Mouse (Mus musculus): ENCODE measurements around the gene Cacna1b. TPM values are rescaled to one million over a fixed set of nuclear protein-coding genes. Genes with fewer than 3 reads are reported as not detected.

Gene Cacna1b
- total and polyA plus RNA-seq, 2 experiments = not detected

GRCm38 (mm10) chr2:24638102-24638954 lies 124.6 kb downstream of the Cacna1b start:
- no peaks in the 10 kb centered on the region for H3K36me3 ChIP-seq (ENCODE audit: control insufficient read depth, insufficient read depth, low read length)
- no peaks in the 10 kb centered on the region for H3K79me2 ChIP-seq (ENCODE audit: control insufficient read depth, insufficient read depth, low read length)
- WGBS = 83% methylated on average over 14 of the region's 14 CpGs
- no peak overlapping the region for H3K27ac ChIP-seq (replicated peaks; ENCODE audit: insufficient read depth, low read depth, low read length)
- H3K9ac ChIP-seq (ENCODE audit: low read depth, low read length) = no peak overlapping the region
- TF ChIP-seq CTCF (IDR thresholded peaks at IDR 0.05; ENCODE audit: low read depth, low read length) (no peak), POLR2A (IDR thresholded peaks at IDR 0.05; ENCODE audit: extremely low read depth, insufficient read depth, low read length) (no peak)
- H3K4me1 ChIP-seq (ENCODE audit: control insufficient read depth, insufficient read depth, low read length) = no peaks in the 10 kb centered on the region
- no peaks in the 10 kb centered on the region for H3K27me3 ChIP-seq (ENCODE audit: control insufficient read depth, insufficient read depth, low read length)
- no peak overlapping the region for H3K4me3 ChIP-seq (ENCODE audit: insufficient read depth, low read depth, low read length)
- DNase-seq (ENCODE audit: extremely low read depth, low read depth, low spot score) = no peak

GRCm38 (mm10) chr2:24633645-24634044 lies 129.3 kb downstream of the Cacna1b start:
- Histone ChIP-seq H3K27me3 (ENCODE audit: control insufficient read depth, insufficient read depth, low read length) (no peaks in the 10 kb centered on the region), H3K79me2 (ENCODE audit: control insufficient read depth, insufficient read depth, low read length) (no peaks in the 10 kb centered on the region), H3K36me3 (ENCODE audit: control insufficient read depth, insufficient read depth, low read length) (no peaks in the 10 kb centered on the region), H3K27ac (replicated peaks; ENCODE audit: insufficient read depth, low read depth, low read length) (no peak overlapping the region), H3K4me3 (ENCODE audit: insufficient read depth, low read depth, low read length) (no peak overlapping the region), H3K9ac (ENCODE audit: low read depth, low read length) (no peak overlapping the region), H3K4me1 (ENCODE audit: control insufficient read depth, insufficient read depth, low read length) (no peaks in the 10 kb centered on the region)
- DNase-seq (ENCODE audit: extremely low read depth, low read depth, low spot score) = no peak
- TF ChIP-seq POLR2A (IDR thresholded peaks at IDR 0.05; ENCODE audit: extremely low read depth, insufficient read depth, low read length) = no peak
- no peak for TF ChIP-seq CTCF (IDR thresholded peaks at IDR 0.05; ENCODE audit: low read depth, low read length)
- 91% methylated on average over 6 of the region's 6 CpGs for WGBS

- Histone ChIP-seq H3K4me1 (ENCODE audit: control insufficient read depth, insufficient read depth, low read length) (no peaks in the 10 kb centered on the region), H3K27me3 (ENCODE audit: control insufficient read depth, insufficient read depth, low read length) (no peaks in the 10 kb centered on the region), H3K4me3 (ENCODE audit: insufficient read depth, low read depth, low read length) (no peak overlapping the region), H3K79me2 (ENCODE audit: control insufficient read depth, insufficient read depth, low read length) (no peaks in the 10 kb centered on the region), H3K36me3 (ENCODE audit: control insufficient read depth, insufficient read depth, low read length) (no peaks in the 10 kb centered on the region), H3K9ac (ENCODE audit: low read depth, low read length) (no peak overlapping the region), H3K27ac (replicated peaks; ENCODE audit: insufficient read depth, low read depth, low read length) (no peak overlapping the region)
- no peak for DNase-seq (ENCODE audit: extremely low read depth, low read depth, low spot score)
- TF ChIP-seq CTCF (IDR thresholded peaks at IDR 0.05; ENCODE audit: low read depth, low read length) = no peak
- no peak for TF ChIP-seq POLR2A (IDR thresholded peaks at IDR 0.05; ENCODE audit: extremely low read depth, insufficient read depth, low read length)
- WGBS = 82% methylated on average over 4 of the region's 4 CpGs
Measured at GRCm38 (mm10) chr2:24617141-24617540, 145.8 kb downstream of the Cacna1b start.

GRCm38 (mm10) chr2:24609789-24610188 lies 153.2 kb downstream of the Cacna1b start:
- H3K4me3 ChIP-seq (ENCODE audit: insufficient read depth, low read depth, low read length) = no peak overlapping the region
- TF ChIP-seq CTCF (IDR thresholded peaks at IDR 0.05; ENCODE audit: low read depth, low read length) = no peak
- no peak for TF ChIP-seq POLR2A (IDR thresholded peaks at IDR 0.05; ENCODE audit: extremely low read depth, insufficient read depth, low read length)
- no peaks in the 10 kb centered on the region for H3K79me2 ChIP-seq (ENCODE audit: control insufficient read depth, insufficient read depth, low read length)
- no peak for DNase-seq (ENCODE audit: extremely low read depth, low read depth, low spot score)
- no peak overlapping the region for H3K27ac ChIP-seq (replicated peaks; ENCODE audit: insufficient read depth, low read depth, low read length)
- H3K4me1 ChIP-seq (ENCODE audit: control insufficient read depth, insufficient read depth, low read length) = no peaks in the 10 kb centered on the region
- no peak overlapping the region for H3K9ac ChIP-seq (ENCODE audit: low read depth, low read length)
- H3K36me3 ChIP-seq (ENCODE audit: control insufficient read depth, insufficient read depth, low read length) = no peaks in the 10 kb centered on the region
- no peaks in the 10 kb centered on the region for H3K27me3 ChIP-seq (ENCODE audit: control insufficient read depth, insufficient read depth, low read length)
- 85% methylated on average over 7 of the region's 7 CpGs for WGBS

- 48% methylated on average over 7 of the region's 7 CpGs for WGBS
- no peak overlapping the region for H3K4me3 ChIP-seq (ENCODE audit: insufficient read depth, low read depth, low read length)
- DNase-seq (ENCODE audit: extremely low read depth, low read depth, low spot score) = no peak
- no peaks in the 10 kb centered on the region for H3K27me3 ChIP-seq (ENCODE audit: control insufficient read depth, insufficient read depth, low read length)
- no peaks in the 10 kb centered on the region for H3K79me2 ChIP-seq (ENCODE audit: control insufficient read depth, insufficient read depth, low read length)
- H3K4me1 ChIP-seq (ENCODE audit: control insufficient read depth, insufficient read depth, low read length) = no peaks in the 10 kb centered on the region
- H3K27ac ChIP-seq (replicated peaks; ENCODE audit: insufficient read depth, low read depth, low read length) = no peak overlapping the region
- no peaks in the 10 kb centered on the region for H3K36me3 ChIP-seq (ENCODE audit: control insufficient read depth, insufficient read depth, low read length)
- TF ChIP-seq POLR2A (IDR thresholded peaks at IDR 0.05; ENCODE audit: extremely low read depth, insufficient read depth, low read length) = no peak
- no peak for TF ChIP-seq CTCF (IDR thresholded peaks at IDR 0.05; ENCODE audit: low read depth, low read length)
- H3K9ac ChIP-seq (ENCODE audit: low read depth, low read length) = no peak overlapping the region
Measured at GRCm38 (mm10) chr2:24608765-24609138, 154.2 kb downstream of the Cacna1b start.

Data from liver, adult 2 months (tissue).